Mouse (Mus musculus): ENCODE measurements around the gene Tubd1.

Gene Tubd1

GRCm38 (mm10) chr11:86602116-86602515, 57.3 kb downstream of the Tubd1 start:
- no peak for DNase-seq

GRCm38 (mm10) chr11:86603719-86604118, 58.9 kb downstream of the Tubd1 start:
- DNase-seq: no peak

GRCm38 (mm10) chr11:86604289-86604688, 59.5 kb downstream of the Tubd1 start:
- DNase-seq: no peak

- DNase-seq: no peak
Measured at GRCm38 (mm10) chr11:86604732-86605520, 60.1 kb downstream of the Tubd1 start.

- DNase-seq: no peak
Measured at GRCm38 (mm10) chr11:86606621-86607339, 62.0 kb downstream of the Tubd1 start.

- no peak for DNase-seq
Measured at GRCm38 (mm10) chr11:86607808-86608350, 63.1 kb downstream of the Tubd1 start.

- no peak for DNase-seq
Measured at GRCm38 (mm10) chr11:86610239-86610638, 65.4 kb downstream of the Tubd1 start.

GRCm38 (mm10) chr11:86611991-86612390, 67.2 kb downstream of the Tubd1 start:
- no peak for DNase-seq

- no peak for DNase-seq
Measured at GRCm38 (mm10) chr11:86614056-86614530, 69.3 kb downstream of the Tubd1 start.

- DNase-seq: no peak
Measured at GRCm38 (mm10) chr11:86614607-86615006, 69.8 kb downstream of the Tubd1 start.

Measured in kidney, adult 9 months (tissue).